37 mouse cellular contexts compared by ENCODE assay signal in genomic region chr15:82433621-82434020, GRCm38 (mm10). TPM values are rescaled to one million over a fixed set of nuclear protein-coding genes. Genes with fewer than 3 reads are reported as not detected.
"Had no signal": no experiment of that assay in that cellular context is flagged by ENCODE, and none has a peak within 500 bp of the region (broad histone marks: within the 10 kb centered on the region; RNA-seq: fewer than 3 reads in every experiment).

No protein-coding gene starts in this region.

- H3K27ac ChIP-seq: gastrocnemius, adult 2 months; heart, adult 2 months; heart, embryonic 13.5 days; heart, embryonic 15.5 days; hindbrain, embryonic 10.5 days; hindbrain, embryonic 12.5 days; hindbrain, embryonic 14.5 days; intestine, embryonic 15.5 days; layer of hippocampus, adult 2 months; left cerebral cortex, adult 2 months; limb, embryonic 10.5 days; limb, embryonic 12.5 days; liver, embryonic 13.5 days; liver, embryonic 15.5 days had no signal

- H3K36me3 ChIP-seq: heart, embryonic 13.5 days; heart, embryonic 15.5 days; hindbrain, embryonic 10.5 days; hindbrain, embryonic 12.5 days; intestine, embryonic 15.5 days; limb, embryonic 10.5 days; limb, embryonic 12.5 days; liver, embryonic 13.5 days; liver, embryonic 15.5 days had no signal

- H3K9me3 ChIP-seq: intestine, embryonic 15.5 days; liver, embryonic 13.5 days; liver, embryonic 15.5 days had no signal

- ATAC-seq: hindbrain, embryonic 16.5 days; inflammation-experienced regulatory T-cells, adult 6 months; intestine, embryonic 15.5 days; intestine, postnatal 0 days had no signal

- H3K4me2 ChIP-seq: heart, embryonic 11.5 days; heart, embryonic 13.5 days; heart, embryonic 15.5 days; hindbrain, embryonic 12.5 days; hindbrain, embryonic 14.5 days; intestine, embryonic 15.5 days; limb, embryonic 12.5 days; liver, embryonic 13.5 days; liver, embryonic 15.5 days had no signal

- H3K4me3 ChIP-seq: gastrocnemius, adult 2 months; heart, adult 2 months; heart, embryonic 13.5 days; heart, embryonic 15.5 days; hindbrain, embryonic 10.5 days; hindbrain, embryonic 12.5 days; intestine, embryonic 15.5 days; layer of hippocampus, adult 2 months; left cerebral cortex, adult 2 months; limb, embryonic 10.5 days; limb, embryonic 12.5 days; liver, embryonic 13.5 days; liver, embryonic 15.5 days had no signal

- H3K9ac ChIP-seq: heart, embryonic 13.5 days; heart, embryonic 15.5 days; hindbrain, embryonic 12.5 days; hindbrain, embryonic 14.5 days; intestine, embryonic 15.5 days; limb, embryonic 12.5 days; liver, embryonic 13.5 days; liver, embryonic 15.5 days had no signal

- H3K27me3 ChIP-seq: heart, embryonic 13.5 days; heart, embryonic 15.5 days; hindbrain, embryonic 12.5 days; intestine, embryonic 15.5 days; limb, embryonic 12.5 days; liver, embryonic 13.5 days; liver, embryonic 15.5 days had no signal

- H3K4me1 ChIP-seq: heart, embryonic 13.5 days; heart, embryonic 15.5 days; hindbrain, embryonic 12.5 days; intestine, embryonic 15.5 days; limb, embryonic 10.5 days; limb, embryonic 12.5 days; liver, embryonic 13.5 days; liver, embryonic 15.5 days had no signal

- DNase-seq: gastrocnemius, adult 2 months; gastrocnemius, postnatal 10 days; gastrocnemius, postnatal 25 days; heart, adult 2 months; heart, postnatal 4 days; kidney, adult 8-10 months; kidney, postnatal 10 days; kidney, postnatal 25 days; kidney, postnatal 4 days; liver; liver, embryonic 13.5 days had no signal

RNA-seq across cellular contexts. Expression of gene Cyp2d9, which starts 0.4 kb away (rescaled TPM):
- total RNA-seq: gastrocnemius, adult 2 months; gastrocnemius, postnatal 25 days; granulocyte monocyte progenitor cell, adult 5-6 weeks; heart, adult 2 months; heart, postnatal 25 days; layer of hippocampus, adult 2 months; layer of hippocampus, postnatal 10 days; left cerebral cortex, adult 2 months; left cerebral cortex, postnatal 14 days; left cerebral cortex, postnatal 36 days had no signal
- polyA plus RNA-seq: frontal cortex, adult 2 months; heart, embryonic 11.5 days; heart, embryonic 13.5 days; heart, embryonic 15.5 days; heart, postnatal 0 days; hindbrain, embryonic 10.5 days; hindbrain, embryonic 12.5 days; hindbrain, embryonic 14.5 days; hindbrain, embryonic 16.5 days; inflammation-experienced regulatory T-cells, adult 6 months; intestine, postnatal 0 days; limb, embryonic 10.5 days; limb, embryonic 12.5 days had no signal

RNA-seq across cellular contexts. Expression of gene Cyp2d10, which starts 26.6 kb away (rescaled TPM):
- total RNA-seq: gastrocnemius, adult 2 months; gastrocnemius, postnatal 25 days; granulocyte monocyte progenitor cell, adult 5-6 weeks; heart, postnatal 25 days; heart, postnatal 4 days; layer of hippocampus, postnatal 25 days; left cerebral cortex, postnatal 14 days; left cerebral cortex, postnatal 36 days had no signal
- polyA plus RNA-seq: frontal cortex, adult 2 months; heart, embryonic 15.5 days; heart, postnatal 0 days; hindbrain, embryonic 10.5 days; hindbrain, embryonic 12.5 days; hindbrain, embryonic 14.5 days; hindbrain, embryonic 16.5 days; inflammation-experienced regulatory T-cells, adult 6 months; kidney, embryonic 14.5 days; limb, embryonic 10.5 days; limb, embryonic 12.5 days; limb, embryonic 14.5 days had no signal

RNA-seq across cellular contexts. Expression of gene Cyp2d11, which starts 39.8 kb away (rescaled TPM):
- total RNA-seq: gastrocnemius, adult 2 months; gastrocnemius, postnatal 10 days; granulocyte monocyte progenitor cell, adult 5-6 weeks; layer of hippocampus, postnatal 10 days; left cerebral cortex, adult 2 months; left cerebral cortex, postnatal 14 days had no signal
- polyA plus RNA-seq: frontal cortex, adult 2 months; heart, adult 2 months; heart, embryonic 11.5 days; heart, embryonic 13.5 days; heart, embryonic 15.5 days; heart, postnatal 0 days; hindbrain, embryonic 10.5 days; hindbrain, embryonic 12.5 days; hindbrain, embryonic 14.5 days; hindbrain, embryonic 16.5 days; inflammation-experienced regulatory T-cells, adult 6 months; intestine, embryonic 15.5 days; intestine, postnatal 0 days; kidney, embryonic 14.5 days; kidney, embryonic 16.5 days; limb, embryonic 10.5 days; limb, embryonic 12.5 days; limb, embryonic 14.5 days; liver, embryonic 13.5 days; liver, embryonic 15.5 days had no signal
